Mouse (Mus musculus): ENCODE data around the gene Prr22. TPM values are rescaled to one million over a fixed set of nuclear protein-coding genes. Genes with fewer than 3 reads are reported as not detected.

The Prr22 gene
- polyA plus RNA-seq, 1 experiment: 3.3 TPM

GRCm38 (mm10) chr17:56819694-56820111 lies 49.7 kb downstream of the Prr22 start:
- DNase-seq (ENCODE audit: low read depth in 1 of 2, low spot score in 2 of 2): peak in 1 of 2 experiments; percentile 22
- Histone ChIP-seq H3K4me3 (ENCODE audit: extremely low read depth, insufficient read depth, insufficient read length) (peak overlapping the region; percentile 14; the same call in 1 of the 2 replicates), H3K36me3 (ENCODE audit: control insufficient read depth, insufficient read depth, low read length) (no peaks in the 10 kb centered on the region), H3K27me3 (ENCODE audit: control insufficient read depth, insufficient read depth, low read length) (no peaks in the 10 kb centered on the region), H3K4me1 (ENCODE audit: control insufficient read depth, insufficient read depth, insufficient read length) (peaks cover 10% of the 10 kb centered on the region; the same call in 1 of the 2 replicates), H3K27ac (ENCODE audit: insufficient read depth, low read length) (peak overlapping the region; percentile 66)
- TF ChIP-seq POLR2A (IDR thresholded peaks at IDR 0.05; ENCODE audit: low read depth, low read length) (no peak), CTCF (IDR thresholded peaks at IDR 0.05; ENCODE audit: extremely low read depth, insufficient read depth, insufficient read length, insufficient replicate concordance) (no peak)
- WGBS: 20% methylated on average over 8 of the region's 8 CpGs

Other genes with a start within 250 kb of the Prr22 start
- gene Gm20219, start 215.9 kb upstream of the Prr22 start, polyA plus RNA-seq (2012; rRNA removed): 2.3 and 4.4 TPM in 2 replicates
- gene Safb2, start 185.7 kb upstream of the Prr22 start, polyA plus RNA-seq (2012; rRNA removed): 152 and 157 TPM in 2 replicates
- 103 and 105 TPM in 2 replicates for gene Safb, start 185.4 kb upstream of the Prr22 start, polyA plus RNA-seq (2012; rRNA removed)
- gene 2410015M20Rik, start 160.5 kb upstream of the Prr22 start, polyA plus RNA-seq (2012; rRNA removed): 101 and 140 TPM in 2 replicates
- gene Rpl36, start 156.8 kb upstream of the Prr22 start, polyA plus RNA-seq (2012; rRNA removed): 2,050 and 3,346 TPM in 2 replicates
- gene Lonp1, start 143.4 kb upstream of the Prr22 start, polyA plus RNA-seq (2012; rRNA removed): 35.2 and 44.9 TPM in 2 replicates
- 0.14 and 0.28 TPM in 2 replicates for gene Catsperd, start 142.1 kb upstream of the Prr22 start, polyA plus RNA-seq (2012; rRNA removed)
- 72.6 and 89.6 TPM in 2 replicates for gene Ranbp3, start 97.0 kb upstream of the Prr22 start, polyA plus RNA-seq (2012; rRNA removed)
- gene Ndufa11, start 52.5 kb upstream of the Prr22 start, polyA plus RNA-seq (2012; rRNA removed): 181 and 252 TPM in 2 replicates
- gene Vmac, start 52.2 kb upstream of the Prr22 start, polyA plus RNA-seq (2012; rRNA removed): 20.3 and 33.9 TPM in 2 replicates
- gene Nrtn, start 12.7 kb upstream of the Prr22 start, polyA plus RNA-seq (2012; rRNA removed): 1.3 and 2.4 TPM in 2 replicates
- gene Dus3l, start 5.5 kb upstream of the Prr22 start, polyA plus RNA-seq (2012; rRNA removed): 98.4 and 128 TPM in 2 replicates
- 13.6 and 16.5 TPM in 2 replicates for gene Rfx2, start 60.8 kb downstream of the Prr22 start, polyA plus RNA-seq (2012; rRNA removed)
- not detected in 2 replicates for gene Acsbg2, start 104.2 kb downstream of the Prr22 start, polyA plus RNA-seq (2012; rRNA removed)
- 0.09 and 0.21 TPM in 2 replicates for gene 1700061G19Rik, start 105.2 kb downstream of the Prr22 start, polyA plus RNA-seq (2012; rRNA removed)
- 36.2 and 46.1 TPM in 2 replicates for gene Mllt1, start 165.2 kb downstream of the Prr22 start, polyA plus RNA-seq (2012; rRNA removed)
- gene Acer1, start 211.9 kb downstream of the Prr22 start, polyA plus RNA-seq (2012; rRNA removed): not detected in 2 replicates
- 66.7 and 103 TPM in 2 replicates for gene Clpp, start 220.1 kb downstream of the Prr22 start, polyA plus RNA-seq (2012; rRNA removed)
- 20.3 and 22.3 TPM in 2 replicates for gene Alkbh7, start 227.1 kb downstream of the Prr22 start, polyA plus RNA-seq (2012; rRNA removed)
- gene Pspn, start 229.8 kb downstream of the Prr22 start, polyA plus RNA-seq (2012; rRNA removed): not detected in 2 replicates
- gene Gtf2f1, start 241.0 kb downstream of the Prr22 start, polyA plus RNA-seq (2012; rRNA removed): 18.5 and 26.8 TPM in 2 replicates
- gene Gm17949, start 241.2 kb downstream of the Prr22 start, polyA plus RNA-seq (2012; rRNA removed): 0.07 and 0.12 TPM in 2 replicates

All from spleen, adult 2 months (tissue).